Mouse (Mus musculus) heart, postnatal 0 days (tissue): ENCODE results near the gene Eif5.

Experiments used
- CTCF ChIP-seq: IDR thresholded peaks from 2 replicates; pipeline ENCODE4 v1.5.1; 2016; ENCODE audit warnings: antibody characterized with exemption, control low read depth, low read depth
- EP300 ChIP-seq: IDR thresholded peaks from 2 replicates; pipeline ENCODE4 v1.6.1; 2016; ENCODE audit warnings: antibody characterized with exemption, low read depth

- TF ChIP-seq CTCF = no peak
- no peak for TF ChIP-seq EP300
Observed at GRCm38 (mm10) chr12:111555357-111555756, 17.5 kb downstream of the Eif5 start.
